Mouse (Mus musculus): ENCODE results near the gene 1810010D01Rik. TPM values are rescaled to one million over a fixed set of nuclear protein-coding genes. Genes with fewer than 3 reads are reported as not detected.

The 1810010D01Rik gene
- total RNA-seq, 2 experiments from 2014 or later = not detected

- DNase-seq (ENCODE audit: low spot score in 2 of 2) = no peak
- intact Hi-C loops (cut with DNase I) = no loop called here
Observed at GRCm38 (mm10) chr7:145216591-145216990, 8.7 kb upstream of the 1810010D01Rik start.

GRCm38 (mm10) chr7:145215476-145215875, 7.6 kb upstream of the 1810010D01Rik start:
- DNase-seq (ENCODE audit: low spot score in 2 of 2) = no peak
- intact Hi-C loops (cut with DNase I) = no loop called here

- DNase-seq (ENCODE audit: low spot score in 2 of 2) = no peak
- intact Hi-C loops (cut with DNase I) = no loop called here
Observed at GRCm38 (mm10) chr7:145211680-145212659, 4.1 kb upstream of the 1810010D01Rik start.

DNA sequence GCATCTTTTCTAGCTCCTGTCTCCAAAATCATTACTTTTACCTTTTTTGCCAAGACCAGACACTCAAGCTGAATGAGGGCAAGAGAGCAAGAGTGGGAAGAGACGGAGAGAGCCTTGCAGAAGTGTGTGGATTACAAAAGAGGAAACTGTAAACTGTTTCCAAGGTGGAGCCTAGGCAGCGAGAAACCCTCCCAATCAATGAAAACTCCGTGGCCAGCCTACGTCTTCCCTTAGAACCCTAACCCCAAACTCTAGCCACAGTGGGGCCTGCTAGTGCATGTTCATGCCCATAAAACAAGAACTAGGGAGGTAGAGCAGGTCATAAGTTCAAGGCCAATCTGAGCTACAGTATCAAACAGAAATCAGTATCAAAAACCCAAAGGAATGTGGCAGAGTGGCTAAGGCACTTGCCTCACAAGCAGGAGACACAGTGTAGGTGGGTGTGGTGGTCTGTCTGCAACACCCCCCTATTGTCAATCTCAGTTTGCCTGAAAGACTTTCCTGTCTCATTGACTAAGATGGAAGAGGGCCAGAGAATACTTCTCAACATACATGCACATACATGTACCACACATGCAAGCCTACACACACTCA, 2.7 kb upstream of the 1810010D01Rik start:
- intact Hi-C loops (cut with DNase I) = no loop called here

DNA sequence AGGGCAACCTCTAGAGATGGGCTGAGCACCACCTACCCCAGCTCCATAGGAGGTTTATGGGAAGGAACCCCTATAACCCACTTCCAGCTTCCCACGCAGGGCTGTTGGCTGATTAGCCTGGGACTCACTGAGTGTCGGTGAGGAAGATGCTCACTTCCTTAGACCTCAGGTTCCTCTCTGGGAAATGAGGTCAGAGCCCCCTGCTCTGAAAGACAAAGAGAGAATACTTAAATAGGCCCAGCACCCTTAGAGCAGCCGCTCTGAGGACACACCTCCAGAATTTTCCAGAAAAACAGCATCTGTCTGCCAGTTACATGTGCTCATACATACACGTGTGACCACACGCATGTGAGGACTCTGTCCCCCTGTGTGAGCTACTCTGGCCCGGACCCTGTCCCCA, 1.1 kb downstream of the 1810010D01Rik start:
- DNase-seq (ENCODE audit: low spot score in 2 of 2) = no peak
- intact Hi-C loops (cut with DNase I) = no loop called here

More for the DNA sequence above, 2.7 kb upstream of the 1810010D01Rik start:
- no peak for DNase-seq (ENCODE audit: low spot score in 2 of 2)

DNA sequence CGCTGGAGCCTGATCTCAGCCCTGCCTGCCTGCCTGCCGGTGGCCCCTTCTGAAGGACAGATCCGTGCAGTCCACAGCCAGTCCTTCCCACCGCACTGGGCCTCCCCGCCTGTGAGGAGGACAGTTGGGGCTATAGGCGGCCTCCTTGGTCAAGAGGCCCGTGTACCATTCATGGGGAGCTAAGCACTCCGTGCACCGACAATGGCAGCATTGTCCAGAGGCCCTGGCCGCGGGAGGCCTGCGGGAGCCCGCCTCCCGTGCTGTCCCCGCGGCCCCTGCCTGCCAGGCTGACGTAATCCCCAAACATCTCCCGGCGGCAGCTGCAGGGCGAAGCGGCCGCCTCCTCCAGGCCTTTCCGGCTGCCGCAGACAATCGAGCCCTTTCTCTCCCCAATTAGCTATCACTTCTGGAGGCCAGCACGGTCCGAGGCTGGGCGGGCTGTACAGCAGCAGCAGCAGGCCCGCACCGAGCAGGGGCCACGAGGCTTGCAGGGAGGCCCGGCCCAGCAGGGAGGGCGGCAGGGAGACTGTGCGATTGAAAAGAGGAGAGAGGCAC, 1.8 kb downstream of the 1810010D01Rik start:
- DNase-seq (ENCODE audit: low spot score in 2 of 2) = peak; percentile 70 to 72
- intact Hi-C loops (cut with DNase I) = no loop called here

DNA sequence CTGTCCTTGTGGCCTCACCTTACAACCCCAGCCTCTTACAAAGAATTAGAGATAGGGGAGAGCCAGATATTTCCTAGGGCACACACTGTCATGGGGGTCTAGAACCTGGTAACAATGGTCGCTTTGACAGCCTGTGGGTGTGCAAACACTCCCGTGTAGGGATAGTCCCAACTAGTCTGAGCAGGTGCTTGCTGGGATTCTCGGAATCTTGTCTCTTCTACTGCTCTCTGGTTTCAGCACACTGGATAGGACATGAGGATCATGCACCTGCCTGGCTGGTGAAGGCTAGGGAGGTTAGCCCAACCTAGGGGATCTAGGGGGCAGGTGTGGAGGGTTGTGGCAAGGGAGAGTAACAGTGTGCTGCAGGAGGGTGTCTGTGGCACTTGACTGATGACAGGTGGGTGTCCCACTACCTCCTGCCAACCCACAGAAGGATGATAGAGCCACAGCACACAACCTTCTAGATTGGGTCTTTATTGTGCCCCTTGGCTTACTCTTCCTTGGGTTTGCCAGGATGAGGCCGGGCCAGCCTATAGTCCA, 2.5 kb downstream of the 1810010D01Rik start:
- intact Hi-C loops (cut with DNase I) = no loop called here

DNA sequence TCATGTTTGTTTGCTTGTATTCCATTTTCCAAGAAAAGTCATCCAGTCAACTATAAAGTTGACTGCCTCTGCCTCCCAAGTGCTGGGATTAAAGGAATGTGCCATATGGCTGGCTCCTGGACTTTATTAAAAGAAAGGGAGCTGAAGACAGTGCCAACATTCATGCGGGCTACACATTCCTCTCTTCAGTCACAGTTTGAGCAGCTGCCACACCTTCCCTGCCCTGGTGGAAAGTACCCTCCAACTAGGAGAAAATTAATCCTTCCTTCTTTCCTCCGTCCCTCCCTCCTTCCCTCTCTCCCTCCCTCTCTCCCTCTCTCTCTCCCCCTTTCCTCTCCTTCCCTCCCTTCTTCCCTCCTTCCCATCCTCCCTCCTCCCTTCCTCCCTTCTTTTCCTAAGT, 8.2 kb downstream of the 1810010D01Rik start:
- DNase-seq (ENCODE audit: low spot score in 2 of 2) = peak in 1 of 2 experiments; percentile 42
- intact Hi-C loops (cut with DNase I) = loop anchor here (2.0 to 5.0 kb wide), 2 partner anchors 119 to 172 kb away; no protein-coding TSS in a partner anchor

More for the DNA sequence above, 2.5 kb downstream of the 1810010D01Rik start:
- no peak for DNase-seq (ENCODE audit: low spot score in 2 of 2)

- intact Hi-C loops (cut with DNase I) = loop anchor here (2.0 to 5.0 kb wide), 2 partner anchors 121 to 171 kb away; no protein-coding TSS in a partner anchor
- DNase-seq (ENCODE audit: low spot score in 2 of 2) = peak; percentile 59 to 90
Observed at GRCm38 (mm10) chr7:145198223-145198714, 9.7 kb downstream of the 1810010D01Rik start.

- DNase-seq (ENCODE audit: low spot score in 2 of 2) = peak; percentile 21 to 61
- intact Hi-C loops (cut with DNase I) = loop anchor here (1.0 to 5.0 kb wide), 5 partner anchors 25 to 258 kb away; partner anchors contain the start of gene Ccnd1
Observed at GRCm38 (mm10) chr7:145197711-145198110, 10.2 kb downstream of the 1810010D01Rik start.

DNA sequence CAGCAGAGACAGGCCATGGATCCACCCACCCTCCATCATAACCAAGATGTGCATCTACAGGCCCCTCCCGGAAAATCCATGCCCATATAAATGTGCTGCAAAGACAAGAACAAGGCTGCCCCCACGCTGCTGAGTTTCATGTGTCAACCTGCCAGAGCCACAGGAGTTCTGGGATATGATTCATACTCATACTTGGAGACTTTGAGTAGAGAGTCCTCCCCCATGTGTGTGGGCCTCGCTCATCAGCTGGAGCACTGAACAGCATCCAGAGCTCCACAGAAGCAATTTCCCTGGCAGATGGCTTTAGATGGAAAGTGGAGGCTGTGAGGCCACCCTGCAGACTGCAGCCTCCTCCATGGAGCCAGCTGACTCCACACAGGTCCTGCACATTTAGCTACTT, 10.9 kb downstream of the 1810010D01Rik start:
- DNase-seq (ENCODE audit: low spot score in 2 of 2) = peak; percentile 84 to 99
- intact Hi-C loops (cut with DNase I) = loop anchor here (1.0 to 5.0 kb wide), 4 partner anchors 25 to 258 kb away; partner anchors contain the start of gene Ccnd1

GRCm38 (mm10) chr7:145196340-145196739, 11.6 kb downstream of the 1810010D01Rik start:
- intact Hi-C loops (cut with DNase I) = loop anchor here (5.0 kb wide), 1 partner anchor 169 kb away; no protein-coding TSS in a partner anchor

DNA sequence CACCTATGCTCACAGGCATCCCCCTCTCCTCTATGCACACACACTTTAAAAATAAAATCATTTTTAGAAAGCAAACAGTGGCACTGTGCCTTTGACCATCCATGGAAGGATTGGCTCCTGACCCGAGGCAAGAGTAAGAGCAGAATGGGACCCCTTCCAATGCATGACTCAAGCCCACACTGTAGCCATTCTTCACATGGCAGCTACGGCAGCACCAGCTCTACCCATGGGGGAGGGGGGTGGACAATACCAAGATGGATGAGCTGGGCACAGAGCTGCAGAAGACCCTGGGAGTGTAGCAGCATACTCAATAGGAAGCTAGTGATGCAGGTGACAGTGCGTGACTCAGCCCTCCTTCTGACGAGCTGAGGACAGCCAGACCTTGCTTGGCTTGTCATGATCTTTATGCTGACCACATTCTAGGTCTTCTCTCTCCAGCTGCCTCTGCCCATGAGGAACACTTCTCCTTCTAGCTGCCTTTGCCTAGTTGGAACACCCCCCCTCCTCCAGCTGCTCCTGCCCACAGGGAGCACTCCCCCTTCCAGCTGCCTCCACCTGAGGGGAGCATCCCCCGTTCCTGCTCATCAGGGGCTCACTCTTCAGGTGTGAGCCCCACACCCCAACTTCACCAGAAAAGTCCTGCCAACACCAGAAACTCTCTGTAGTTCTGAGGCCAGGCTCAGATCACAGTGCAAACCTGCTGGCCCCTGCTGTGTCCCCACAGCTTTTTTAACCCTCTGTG, 12.6 kb downstream of the 1810010D01Rik start:
- intact Hi-C loops (cut with DNase I) = loop anchor here (5.0 kb wide), 1 partner anchor 168 kb away; no protein-coding TSS in a partner anchor
- DNase-seq (ENCODE audit: low spot score in 2 of 2) = peak in 1 of 2 experiments; percentile 49

More at GRCm38 (mm10) chr7:145196340-145196739, 11.6 kb downstream of the 1810010D01Rik start:
- DNase-seq (ENCODE audit: low spot score in 2 of 2) = peak in 1 of 2 experiments; percentile 25

GRCm38 (mm10) chr7:145194455-145195161, 13.3 kb downstream of the 1810010D01Rik start:
- DNase-seq (ENCODE audit: low spot score in 2 of 2) = peak; percentile 54 to 69
- intact Hi-C loops (cut with DNase I) = loop anchor here (5.0 kb wide), 1 partner anchor 167 kb away; no protein-coding TSS in a partner anchor

DNA sequence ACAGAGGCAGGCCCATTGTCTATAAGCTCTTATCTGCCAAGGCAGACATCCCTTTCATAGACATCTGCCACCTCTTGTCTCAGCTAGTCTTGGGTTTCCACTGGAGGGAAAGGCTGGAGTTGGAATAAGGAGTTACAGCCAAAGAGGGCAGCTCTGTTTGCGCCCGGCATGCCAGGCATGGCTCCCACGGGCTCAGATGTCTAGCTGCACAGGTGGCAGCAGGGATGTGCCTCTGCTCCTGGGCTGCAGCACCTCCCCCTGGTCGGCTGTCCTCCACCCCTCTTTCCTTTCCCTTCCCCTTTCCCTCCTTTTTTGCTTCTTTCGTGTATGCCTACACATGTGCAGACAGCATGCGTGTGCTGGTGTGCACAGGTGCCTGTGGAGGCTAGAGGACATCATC, 15.1 kb downstream of the 1810010D01Rik start:
- intact Hi-C loops (cut with DNase I) = no loop called here
- DNase-seq (ENCODE audit: low spot score in 2 of 2) = no peak

GRCm38 (mm10) chr7:145190520-145190919, 17.4 kb downstream of the 1810010D01Rik start:
- no peak for DNase-seq (ENCODE audit: low spot score in 2 of 2)
- intact Hi-C loops (cut with DNase I) = no loop called here

GRCm38 (mm10) chr7:145189342-145189741, 18.6 kb downstream of the 1810010D01Rik start:
- no peak for DNase-seq (ENCODE audit: low spot score in 2 of 2)
- intact Hi-C loops (cut with DNase I) = no loop called here

DNA sequence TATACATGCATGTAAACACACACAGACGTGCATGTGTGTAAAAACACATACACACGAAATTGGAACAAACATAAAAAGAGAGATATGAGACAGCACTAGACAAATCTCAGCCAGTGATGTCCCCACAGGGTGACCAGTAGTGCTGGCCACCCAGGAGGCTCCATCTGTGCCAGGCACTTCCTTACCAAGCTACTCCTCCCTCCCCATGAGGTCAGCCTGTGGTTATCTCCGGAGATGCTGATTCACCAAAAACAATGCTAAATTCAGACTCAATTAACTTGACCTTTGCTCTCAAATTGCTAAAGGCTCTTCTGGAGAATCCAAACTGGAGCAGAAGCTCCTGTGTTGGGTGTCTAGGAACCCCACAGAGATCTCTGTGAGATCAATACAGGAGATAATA, 20.1 kb downstream of the 1810010D01Rik start:
- intact Hi-C loops (cut with DNase I) = no loop called here
- DNase-seq (ENCODE audit: low spot score in 2 of 2) = no peak
